Mouse (Mus musculus): Measurements from ENCODE around the gene Plekhg1.

Gene Plekhg1

GRCm38 (mm10) chr10:3996170-3996876, 256.2 kb downstream of the Plekhg1 start:
- DNase-seq (ENCODE audit: extremely low spot score, low read depth, low spot score) = peak; percentile 37

GRCm38 (mm10) chr10:3997851-3998426, 257.8 kb downstream of the Plekhg1 start:
- DNase-seq (ENCODE audit: extremely low spot score, low read depth, low spot score) = no peak

- DNase-seq (ENCODE audit: extremely low spot score, low read depth, low spot score) = no peak
These were observed 262.5 kb downstream of the Plekhg1 start for GRCm38 (mm10) chr10:4002711-4003110.

- DNase-seq (ENCODE audit: extremely low spot score, low read depth, low spot score) = no peak
These were observed 265.0 kb downstream of the Plekhg1 start for GRCm38 (mm10) chr10:4005191-4005590.

GRCm38 (mm10) chr10:4006296-4007015, 266.3 kb downstream of the Plekhg1 start:
- DNase-seq (ENCODE audit: extremely low spot score, low read depth, low spot score) = no peak
